Mouse (Mus musculus): ENCODE measurements around the gene Hist4h4. TPM values are rescaled to one million over a fixed set of nuclear protein-coding genes. Genes with fewer than 3 reads are reported as not detected.

Gene Hist4h4
- total and polyA plus RNA-seq, 2 experiments from 2014 or later, result 0.32 to 58.4 TPM

DNA sequence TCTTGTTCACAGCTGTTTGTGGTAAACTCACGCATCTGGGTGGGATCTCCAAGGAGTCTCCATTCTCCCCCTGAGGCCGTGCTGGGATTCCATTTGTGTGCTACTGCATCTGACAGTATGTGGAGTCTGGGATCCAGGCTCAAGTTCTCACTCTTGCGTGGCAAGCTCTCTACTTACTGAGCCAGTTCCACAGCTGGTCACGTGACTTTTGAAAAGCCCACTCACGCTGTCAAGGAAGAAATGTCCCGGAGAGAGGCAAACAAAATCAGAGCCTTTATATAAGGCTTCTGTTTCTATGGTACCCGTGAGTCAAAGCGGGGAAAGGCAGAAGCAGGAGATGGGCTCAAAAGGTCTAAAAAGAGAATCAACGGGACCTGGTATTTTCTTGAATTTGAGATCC, 21.5 kb downstream of the Hist4h4 start:
- WGBS, result 73% methylated on average over 9 of the region's 9 CpGs
- H3K27ac ChIP-seq (ENCODE audit: low read depth, low read length), result no peak overlapping the region
- DNase-seq (ENCODE audit: low spot score) (no peak), ATAC-seq (ENCODE audit: low FRiP score) (no peak)
- H3K4me2 ChIP-seq (ENCODE audit: low read depth, low read length, poor library complexity, severe bottlenecking), result no peak overlapping the region
- H3K36me3 ChIP-seq (ENCODE audit: insufficient read depth, low read length), result no peaks in the 10 kb centered on the region
- H3K4me3 ChIP-seq (ENCODE audit: low read depth, low read length), result no peak overlapping the region
- no peaks in the 10 kb centered on the region for H3K9me3 ChIP-seq (ENCODE audit: low read length)
- TF ChIP-seq CTCF (IDR thresholded peaks at IDR 0.05), result no peak
- H3K9ac ChIP-seq (replicated peaks; ENCODE audit: low read length, poor library complexity, severe bottlenecking), result no peak overlapping the region
- no peaks in the 10 kb centered on the region; the same call in 1 of the 2 replicates for H3K4me1 ChIP-seq (ENCODE audit: insufficient read depth, low read length)
- no peaks in the 10 kb centered on the region for H3K27me3 ChIP-seq (ENCODE audit: insufficient read depth, low read length)

DNA sequence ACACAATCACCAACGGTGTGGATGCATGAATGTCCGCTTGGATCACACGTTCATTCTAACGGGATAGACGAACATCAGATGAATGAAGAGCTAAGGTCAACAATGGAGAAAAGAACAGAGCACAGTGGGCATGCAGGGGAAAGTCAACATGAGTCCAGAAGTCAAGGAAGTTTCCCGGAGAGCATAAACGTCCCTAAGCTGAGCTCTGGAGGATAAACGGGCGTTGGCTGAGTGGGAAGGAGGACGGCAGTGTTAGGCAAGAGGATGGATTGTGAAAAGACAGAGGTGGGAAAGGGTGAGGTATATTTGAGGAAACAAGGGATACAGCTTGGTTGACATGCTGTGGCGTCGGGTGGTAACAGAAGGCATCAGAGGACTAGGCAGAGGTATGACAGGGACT, 22.1 kb downstream of the Hist4h4 start:
- H3K4me3 ChIP-seq (ENCODE audit: low read depth, low read length), result no peak overlapping the region
- H3K4me2 ChIP-seq (ENCODE audit: low read depth, low read length, poor library complexity, severe bottlenecking), result no peak overlapping the region
- H3K36me3 ChIP-seq (ENCODE audit: insufficient read depth, low read length), result no peaks in the 10 kb centered on the region
- 80% methylated on average over 12 of the region's 12 CpGs for WGBS
- no peaks in the 10 kb centered on the region for H3K9me3 ChIP-seq (ENCODE audit: low read length)
- no peaks in the 10 kb centered on the region for H3K27me3 ChIP-seq (ENCODE audit: insufficient read depth, low read length)
- H3K9ac ChIP-seq (replicated peaks; ENCODE audit: low read length, poor library complexity, severe bottlenecking), result no peak overlapping the region
- H3K4me1 ChIP-seq (ENCODE audit: insufficient read depth, low read length), result no peaks in the 10 kb centered on the region; the same call in 1 of the 2 replicates
- DNase-seq (ENCODE audit: low spot score), result no peak
- no peak for TF ChIP-seq CTCF (IDR thresholded peaks at IDR 0.05)
- H3K27ac ChIP-seq (ENCODE audit: low read depth, low read length), result no peak overlapping the region
- ATAC-seq (ENCODE audit: low FRiP score), result no peak

DNA sequence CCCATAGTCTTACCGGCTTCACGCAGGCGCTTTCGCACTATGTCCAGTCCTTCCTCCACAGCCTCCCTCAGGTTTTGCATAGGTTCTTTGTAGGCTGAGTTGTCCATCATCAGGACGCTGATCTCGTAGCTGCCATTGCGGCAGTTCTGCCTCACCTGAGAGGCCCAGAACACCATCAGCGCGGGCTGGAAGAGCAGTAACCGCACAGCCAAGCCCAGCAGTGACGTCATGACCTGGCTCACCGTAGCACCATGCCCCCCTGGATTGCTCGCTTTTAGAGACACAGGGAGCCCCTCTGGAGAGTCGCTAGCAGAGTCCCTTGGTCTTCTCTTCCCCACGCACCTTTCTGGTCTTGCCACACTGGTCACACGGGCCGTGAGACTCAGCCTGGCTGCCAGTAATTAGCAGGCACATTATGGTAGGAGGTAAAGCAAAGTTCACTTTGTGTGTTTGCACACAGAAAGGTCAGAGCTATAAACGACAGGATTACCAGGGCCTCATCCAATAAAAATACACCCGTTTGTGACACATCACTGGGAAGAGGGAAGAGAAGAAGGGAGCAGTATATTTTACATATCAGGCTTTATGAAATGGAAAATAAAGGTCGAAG, 22.7 kb downstream of the Hist4h4 start, which contains the start of gene Gucy2c:
Gucy2c (minus strand) TSS at position 389 of the 610 bp plus-strand sequence.
- no peak within 1 kb of the TSS for H3K4me3 ChIP-seq (ENCODE audit: low read depth, low read length)
- WGBS, result 87% methylated on average over 20 of the region's 20 CpGs
- no peak within 1 kb of the TSS for H3K27ac ChIP-seq (ENCODE audit: low read depth, low read length)
- H3K4me2 ChIP-seq (ENCODE audit: low read depth, low read length, poor library complexity, severe bottlenecking), result no peak within 1 kb of the TSS
- no peaks in the 10 kb centered on the region for H3K36me3 ChIP-seq (ENCODE audit: insufficient read depth, low read length)
- H3K27me3 ChIP-seq (ENCODE audit: insufficient read depth, low read length), result no peaks in the 10 kb centered on the region
- TF ChIP-seq CTCF (IDR thresholded peaks at IDR 0.05), result no peak
- no peak within 1 kb of the TSS for H3K9ac ChIP-seq (replicated peaks; ENCODE audit: low read length, poor library complexity, severe bottlenecking)
- ATAC-seq (ENCODE audit: low FRiP score), result no peak
- no peaks in the 10 kb centered on the region; the same call in 1 of the 2 replicates for H3K4me1 ChIP-seq (ENCODE audit: insufficient read depth, low read length)
- no peaks in the 10 kb centered on the region for H3K9me3 ChIP-seq (ENCODE audit: low read length)
- DNase-seq (ENCODE audit: low spot score), result no peak

DNA sequence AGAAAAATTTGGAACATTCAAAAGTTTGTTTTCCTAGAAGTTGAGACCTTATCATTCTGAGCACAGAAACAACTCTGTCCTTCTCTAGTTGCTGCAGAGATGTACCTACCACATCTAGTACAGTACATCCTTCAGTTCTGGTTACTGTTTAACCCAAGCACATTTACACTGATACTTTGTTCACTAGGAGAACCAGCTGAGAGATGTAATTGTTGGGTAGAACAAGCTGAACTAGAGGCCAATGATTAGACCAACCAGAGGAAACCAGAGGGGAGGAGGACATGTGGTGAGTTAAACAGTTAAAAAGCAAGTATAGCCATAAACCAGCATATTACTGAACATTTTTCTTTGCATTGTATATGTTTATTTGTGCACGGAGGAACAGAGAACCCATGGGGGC, 27.8 kb downstream of the Hist4h4 start:
- H3K36me3 ChIP-seq (ENCODE audit: insufficient read depth, low read length), result no peaks in the 10 kb centered on the region
- H3K4me3 ChIP-seq (ENCODE audit: low read depth, low read length), result no peak overlapping the region
- no peaks in the 10 kb centered on the region for H3K4me1 ChIP-seq (ENCODE audit: insufficient read depth, low read length)
- H3K27me3 ChIP-seq (ENCODE audit: insufficient read depth, low read length), result no peaks in the 10 kb centered on the region
- ATAC-seq (ENCODE audit: low FRiP score) (no peak), DNase-seq (ENCODE audit: low spot score) (no peak)
- WGBS, result 89% methylated on average over 1 of the region's 1 CpGs
- H3K9me3 ChIP-seq (ENCODE audit: low read length), result no peaks in the 10 kb centered on the region
- no peak for TF ChIP-seq CTCF (IDR thresholded peaks at IDR 0.05)
- H3K9ac ChIP-seq (replicated peaks; ENCODE audit: low read length, poor library complexity, severe bottlenecking), result no peak overlapping the region
- H3K27ac ChIP-seq (ENCODE audit: low read depth, low read length), result no peak overlapping the region
- no peak overlapping the region for H3K4me2 ChIP-seq (ENCODE audit: low read depth, low read length, poor library complexity, severe bottlenecking)

DNA sequence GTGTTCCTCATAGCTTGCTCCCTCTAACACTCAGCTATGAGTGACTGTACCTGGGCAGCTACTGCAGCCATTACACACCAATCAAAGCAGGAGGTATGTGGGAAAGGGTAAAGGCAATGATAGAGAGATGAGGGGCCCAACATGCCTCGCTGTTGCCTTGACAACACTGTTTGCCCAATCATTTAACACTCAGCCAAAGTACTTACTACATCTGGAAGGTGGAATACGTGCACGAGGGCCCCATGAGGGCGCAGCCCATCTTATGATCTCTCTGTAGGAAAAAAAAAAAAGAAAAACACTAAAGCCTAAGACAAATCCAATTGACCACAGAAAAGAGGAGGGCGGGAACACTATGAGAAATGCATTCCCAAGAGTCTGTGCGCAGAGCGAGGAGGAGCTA, 34.4 kb downstream of the Hist4h4 start:
- H3K4me2 ChIP-seq (ENCODE audit: low read depth, low read length, poor library complexity, severe bottlenecking), result no peak overlapping the region
- DNase-seq (ENCODE audit: low spot score) (no peak), ATAC-seq (ENCODE audit: low FRiP score) (no peak)
- no peak for TF ChIP-seq CTCF (IDR thresholded peaks at IDR 0.05)
- WGBS, result 85% methylated on average over 7 of the region's 7 CpGs
- H3K4me3 ChIP-seq (ENCODE audit: low read depth, low read length), result no peak overlapping the region
- H3K9me3 ChIP-seq (ENCODE audit: low read length), result no peaks in the 10 kb centered on the region
- H3K4me1 ChIP-seq (ENCODE audit: insufficient read depth, low read length), result no peaks in the 10 kb centered on the region
- H3K27me3 ChIP-seq (ENCODE audit: insufficient read depth, low read length), result no peaks in the 10 kb centered on the region
- no peak overlapping the region for H3K27ac ChIP-seq (ENCODE audit: low read depth, low read length)
- no peaks in the 10 kb centered on the region for H3K36me3 ChIP-seq (ENCODE audit: insufficient read depth, low read length)
- H3K9ac ChIP-seq (replicated peaks; ENCODE audit: low read length, poor library complexity, severe bottlenecking), result no peak overlapping the region

DNA sequence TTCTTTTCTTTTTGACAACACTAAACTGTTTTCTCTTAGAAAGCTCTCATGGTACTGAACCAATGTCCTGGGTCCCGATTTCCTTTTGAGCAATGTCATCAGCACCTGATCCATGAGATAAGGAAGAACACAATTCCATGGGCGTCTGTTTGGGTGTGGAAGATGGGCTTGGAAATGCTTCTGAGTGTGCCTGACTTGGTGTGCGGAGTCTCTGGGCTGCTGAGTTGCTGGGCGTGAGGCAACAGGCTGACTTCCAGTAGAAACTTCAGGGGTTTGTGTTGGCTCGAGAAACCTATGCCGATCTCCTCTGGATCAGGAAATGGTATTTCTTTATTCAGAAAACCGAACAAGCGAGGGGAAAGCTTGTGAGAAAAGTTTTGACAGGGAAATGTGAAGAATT, 35.1 kb downstream of the Hist4h4 start:
- WGBS, result 86% methylated on average over 8 of the region's 8 CpGs
- Histone ChIP-seq H3K4me2 (ENCODE audit: low read depth, low read length, poor library complexity, severe bottlenecking) (no peak overlapping the region), H3K27me3 (ENCODE audit: insufficient read depth, low read length) (no peaks in the 10 kb centered on the region), H3K27ac (ENCODE audit: low read depth, low read length) (no peak overlapping the region), H3K9me3 (ENCODE audit: low read length) (no peaks in the 10 kb centered on the region), H3K4me1 (ENCODE audit: insufficient read depth, low read length) (no peaks in the 10 kb centered on the region), H3K36me3 (ENCODE audit: insufficient read depth, low read length) (no peaks in the 10 kb centered on the region), H3K4me3 (ENCODE audit: low read depth, low read length) (no peak overlapping the region), H3K9ac (replicated peaks; ENCODE audit: low read length, poor library complexity, severe bottlenecking) (no peak overlapping the region)
- ATAC-seq (ENCODE audit: low FRiP score), result no peak
- DNase-seq (ENCODE audit: low spot score), result no peak
- no peak for TF ChIP-seq CTCF (IDR thresholded peaks at IDR 0.05)
